Mouse (Mus musculus) ovary, postnatal 14 days (tissue): ENCODE measurements at regions not wholly inside any gene's neighbourhood (a gene's known extent, or its start where the extent isn't known, plus 50 kb on each side); places are given as distances from the start of the nearest gene placed in this dataset.
A peak's percentile ranks its signal among the peaks of the same experiment; 100 is the strongest.

Experiments used
- DNase-seq: peaks from one replicate; pipeline ENCODE4 v3.0.0; 2022; ENCODE audit warnings: low spot score

- no peak for DNase-seq
Observed at GRCm38 (mm10) chr14:78438064-78438677, 98.4 kb downstream of the Akap11 start.

- no peak for DNase-seq
Observed at GRCm38 (mm10) chr14:78436586-78436985, 100.0 kb downstream of the Akap11 start.

GRCm38 (mm10) chr14:78435982-78436381 is 100.6 kb downstream of the Akap11 start:
- no peak for DNase-seq

GRCm38 (mm10) chr14:78435561-78435960 is 101.0 kb downstream of the Akap11 start:
- DNase-seq: no peak

- DNase-seq: no peak
Observed at GRCm38 (mm10) chr14:78434753-78435152, 101.9 kb downstream of the Akap11 start.

- DNase-seq: no peak
Observed at GRCm38 (mm10) chr14:78434126-78434525, 102.5 kb downstream of the Akap11 start.

- DNase-seq: no peak
Observed at GRCm38 (mm10) chr14:78432471-78432870, 104.1 kb downstream of the Akap11 start.

- DNase-seq: no peak
Observed at GRCm38 (mm10) chr14:78431931-78432330, 104.7 kb downstream of the Akap11 start.

- no peak for DNase-seq
Observed at GRCm38 (mm10) chr14:78431406-78431805, 105.2 kb downstream of the Akap11 start.

- no peak for DNase-seq
Observed at GRCm38 (mm10) chr14:78428233-78429019, 108.2 kb downstream of the Akap11 start.

- DNase-seq: no peak
Observed at GRCm38 (mm10) chr14:78427062-78427461, 109.5 kb downstream of the Akap11 start.

GRCm38 (mm10) chr14:78422601-78423000 is 114.0 kb downstream of the Akap11 start:
- no peak for DNase-seq

GRCm38 (mm10) chr14:78420966-78421365 is 113.1 kb upstream of the Tnfsf11 start:
- no peak for DNase-seq

GRCm38 (mm10) chr14:78420176-78420575 is 112.3 kb upstream of the Tnfsf11 start:
- DNase-seq: no peak

GRCm38 (mm10) chr14:78405568-78405967 is 97.7 kb upstream of the Tnfsf11 start:
- DNase-seq: no peak

GRCm38 (mm10) chr14:78397914-78398313 is 90.1 kb upstream of the Tnfsf11 start:
- no peak for DNase-seq

- DNase-seq: no peak
Observed at GRCm38 (mm10) chr14:78395631-78396030, 87.8 kb upstream of the Tnfsf11 start.

- no peak for DNase-seq
Observed at GRCm38 (mm10) chr14:78387011-78387410, 79.2 kb upstream of the Tnfsf11 start.

GRCm38 (mm10) chr14:78384370-78384769 is 76.5 kb upstream of the Tnfsf11 start:
- no peak for DNase-seq

- DNase-seq: peak; percentile 79
Observed at GRCm38 (mm10) chr14:78383256-78383709, 75.4 kb upstream of the Tnfsf11 start.

- DNase-seq: no peak
Observed at GRCm38 (mm10) chr14:78380011-78380410, 72.2 kb upstream of the Tnfsf11 start.

GRCm38 (mm10) chr14:78376591-78376990 is 68.7 kb upstream of the Tnfsf11 start:
- no peak for DNase-seq

GRCm38 (mm10) chr14:78375746-78376495 is 68.1 kb upstream of the Tnfsf11 start:
- no peak for DNase-seq
